Mouse (Mus musculus) lung, adult 10 weeks (tissue): Measurements from ENCODE around the gene Icmt. TPM values are rescaled to one million over a fixed set of nuclear protein-coding genes. Genes with fewer than 3 reads are reported as not detected.

Source experiments
- polyA plus RNA-seq: library from polyadenylated mRNA; stranded (reverse); fragments of 350-450 nt; fragmentation: Illumina TruSeq; extraction: RNeasy Lipid Tissue Mini Kit (QIAGEN cat#74804); gene quantifications from one replicate; pipeline ENCODE4 v1.2.3, GENCODE M21; 2014; ENCODE audit warnings: low read depth, low replicate concordance; ENCODE audit not compliant: insufficient read depth

The Icmt gene
- 23.1 TPM for polyA plus RNA-seq

GRCm38 (mm10) chr4:152296874-152297861 lies at the start of gene Icmt:
Icmt (plus strand) TSS chr4:152297227.

GRCm38 (mm10) chr4:152273621-152274236 lies 23.3 kb upstream of the Icmt start, which contains the start of gene Gpr153:
Gpr153 (plus strand) TSS chr4:152274232.

GRCm38 (mm10) chr4:152291562-152291961 lies 5.5 kb upstream of the Icmt start, which contains the start of gene Hes3:
Hes3 (minus strand) TSS chr4:152291662.

GRCm38 (mm10) chr4:152318517-152319234 lies 21.6 kb downstream of the Icmt start, which contains the start of gene Rnf207:
Rnf207 (minus strand) TSS chr4:152318993.

GRCm38 (mm10) chr4:152325574-152326411 lies 28.8 kb downstream of the Icmt start, which contains the start of gene Rpl22:
Rpl22 (plus strand) TSS chr4:152325742.

GRCm38 (mm10) chr4:152338419-152339292 lies 41.6 kb downstream of the Icmt start, which contains the start of gene Chd5:
Chd5 (plus strand) TSS chr4:152338651.

Other genes with a start within 250 kb of the Icmt start
- gene Plekhg5, start 224.7 kb upstream of the Icmt start, polyA plus RNA-seq: 9.4 TPM
- 3.8 TPM for gene Tnfrsf25, start 181.3 kb upstream of the Icmt start, polyA plus RNA-seq
- 2.4 TPM for gene Espn, start 144.9 kb upstream of the Icmt start, polyA plus RNA-seq
- 3.3 TPM for gene Hes2, start 138.4 kb upstream of the Icmt start, polyA plus RNA-seq
- gene Acot7, start 119.1 kb upstream of the Icmt start, polyA plus RNA-seq: 118 TPM
- gene Gpr153, start 23.0 kb upstream of the Icmt start, polyA plus RNA-seq: 8.2 TPM
- not detected for gene Hes3, start 5.6 kb upstream of the Icmt start, polyA plus RNA-seq
- 0.60 TPM for gene Rnf207, start 21.8 kb downstream of the Icmt start, polyA plus RNA-seq
- gene Rpl22, start 28.5 kb downstream of the Icmt start, polyA plus RNA-seq: 831 TPM
- 0.34 TPM for gene Chd5, start 41.4 kb downstream of the Icmt start, polyA plus RNA-seq
- gene Nphp4, start 179.5 kb downstream of the Icmt start, polyA plus RNA-seq: 0.68 TPM
- gene Kcnab2, start 180.6 kb downstream of the Icmt start, polyA plus RNA-seq: 5.5 TPM